Mouse (Mus musculus) bone marrow macrophage, adult 2 months (primary cell): Measurements from ENCODE around the gene Pitx2. TPM values are rescaled to one million over a fixed set of nuclear protein-coding genes. Genes with fewer than 3 reads are reported as not detected.

Source experiments
- H3K27ac ChIP-seq: 2 replicates; pipeline ENCODE4 v1.5.1; 2012; ENCODE audit warnings: low read depth, low read length; ENCODE audit not compliant: insufficient read depth
- H3K4me1 ChIP-seq: 2 replicates; pipeline ENCODE4 v1.6.1; 2012; ENCODE audit warnings: low read length; ENCODE audit not compliant: control insufficient read depth, insufficient read depth
- H3K4me3 ChIP-seq: 2 replicates; pipeline ENCODE4 v1.5.1; 2012; ENCODE audit warnings: mild to moderate bottlenecking, low read length, moderate library complexity; ENCODE audit not compliant: insufficient read depth
- CTCF ChIP-seq: IDR thresholded peaks from 2 replicates; pipeline ENCODE4 v1.5.1; 2012; ENCODE audit warnings: low read depth, mild to moderate bottlenecking, low read length, moderate library complexity
- POLR2A ChIP-seq: IDR thresholded peaks from 2 replicates; pipeline ENCODE4 v1.6.1; 2012; ENCODE audit warnings: mild to moderate bottlenecking, low read depth, low read length, borderline replicate concordance
- polyA plus RNA-seq: library from polyadenylated mRNA; stranded (reverse); fragments of >200 nt; gene quantifications from 2 replicates; pipeline ENCODE4 v1.2.4, GENCODE M21; 2012; ENCODE audit not compliant: missing spikeins, insufficient read depth, insufficient read length

Gene Pitx2
- polyA plus RNA-seq, 1 experiment = not detected

DNA sequence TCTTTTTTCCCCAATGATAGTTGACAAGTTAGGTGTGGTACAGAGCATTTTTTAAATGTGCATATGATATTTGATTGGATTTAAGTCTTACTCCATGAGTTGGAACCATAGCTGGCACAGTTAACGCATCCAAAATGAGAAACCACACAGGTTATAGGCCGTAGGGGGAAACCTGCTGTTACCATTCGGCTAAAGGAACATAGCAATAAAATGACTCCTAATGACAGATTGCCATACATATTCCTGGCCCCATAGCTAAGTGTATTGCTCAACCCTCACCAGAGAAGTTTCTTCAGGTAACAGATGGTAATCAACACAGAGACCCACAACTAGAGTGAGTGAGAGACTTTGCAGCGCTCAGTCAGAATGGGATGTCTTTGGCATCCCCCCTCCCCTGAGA is 27.9 kb upstream of the Pitx2 start:
- H3K4me3 ChIP-seq = no peak overlapping the region

DNA sequence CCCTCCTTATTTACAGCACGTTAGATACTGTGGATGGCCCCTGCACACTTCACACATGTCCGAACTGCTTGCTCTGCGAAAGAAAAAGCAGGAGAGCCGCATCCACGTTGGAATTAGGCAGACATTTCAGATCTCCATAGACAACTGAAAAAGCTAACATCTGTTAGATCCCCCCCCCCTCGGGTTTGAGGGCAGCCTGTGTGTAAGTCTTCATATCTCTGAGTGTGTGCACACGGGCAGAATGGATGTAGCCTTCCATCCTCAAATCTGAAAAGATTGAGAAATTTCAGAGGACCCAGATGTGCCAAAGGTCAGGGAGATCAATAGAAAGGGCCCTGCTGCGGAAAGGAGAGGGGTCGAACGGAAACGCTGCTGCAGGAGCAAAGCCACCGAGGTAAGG is 5.2 kb upstream of the Pitx2 start:
- Histone ChIP-seq H3K4me1 (no peaks in the 10 kb centered on the region), H3K4me3 (no peak overlapping the region), H3K27ac (no peak overlapping the region)
- TF ChIP-seq CTCF = no peak
- TF ChIP-seq POLR2A = no peak

More for the DNA sequence above, 27.9 kb upstream of the Pitx2 start:
- H3K27ac ChIP-seq = no peak overlapping the region
- H3K4me1 ChIP-seq = no peaks in the 10 kb centered on the region
- no peak for TF ChIP-seq POLR2A
- no peak for TF ChIP-seq CTCF

DNA sequence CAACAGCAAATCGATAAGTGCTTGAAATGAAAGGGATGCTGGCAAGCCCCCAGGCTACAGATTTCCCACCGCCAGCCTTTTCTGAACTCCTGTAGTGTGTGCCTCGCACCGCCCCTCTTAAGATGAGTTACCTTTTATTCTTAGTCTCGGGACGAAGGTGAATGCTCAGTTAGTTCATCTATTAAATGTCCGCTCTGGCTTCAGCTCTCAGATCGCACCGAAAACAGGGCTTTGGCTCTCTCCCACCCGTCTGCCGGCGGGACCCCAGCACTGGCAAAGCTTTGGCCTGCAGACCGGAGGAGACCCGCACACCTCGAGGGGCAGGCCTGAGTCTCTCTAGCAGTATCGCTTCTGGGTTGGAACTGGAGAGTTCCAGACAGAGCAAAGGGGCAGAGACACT is 4.6 kb upstream of the Pitx2 start:
- TF ChIP-seq POLR2A = no peak
- no peak for TF ChIP-seq CTCF
- Histone ChIP-seq H3K27ac (no peak overlapping the region), H3K4me1 (no peaks in the 10 kb centered on the region), H3K4me3 (no peak overlapping the region)

DNA sequence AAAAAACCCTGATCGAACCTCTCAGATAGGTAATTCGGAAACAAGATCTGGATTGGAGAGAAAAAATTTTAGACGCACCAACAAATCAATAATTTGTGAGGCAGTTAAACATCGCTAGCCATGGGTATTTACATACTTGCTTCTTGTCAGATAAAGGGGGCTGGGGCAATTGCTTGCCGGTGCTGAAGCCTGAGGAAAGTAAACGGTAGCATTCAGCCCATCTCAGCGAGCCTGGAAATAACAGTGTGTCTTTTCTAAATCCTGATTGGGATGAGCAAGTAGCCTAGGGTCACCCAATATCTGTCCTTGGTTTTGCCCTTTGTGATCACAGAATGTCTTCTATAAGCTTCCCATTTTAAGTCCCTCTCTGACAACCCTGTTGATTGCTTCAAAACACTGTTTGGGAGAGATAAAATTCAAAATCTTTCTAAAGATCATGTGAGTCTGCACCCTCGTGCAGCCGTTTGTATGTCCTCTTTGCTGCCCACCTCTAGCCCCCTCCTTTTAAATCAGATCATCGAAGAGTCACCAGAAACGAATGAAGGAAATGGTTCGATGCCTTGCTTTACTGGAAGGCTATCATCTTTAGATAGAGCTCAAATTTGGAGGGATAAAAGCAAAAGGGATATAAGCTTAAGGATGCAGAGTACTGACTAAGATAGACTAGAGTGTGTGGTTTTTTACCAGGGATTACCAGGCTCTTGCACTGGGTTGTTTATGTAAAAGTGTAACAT is 3.7 kb upstream of the Pitx2 start:
- no peak overlapping the region for H3K27ac ChIP-seq
- TF ChIP-seq CTCF = no peak
- no peak for TF ChIP-seq POLR2A
- no peaks in the 10 kb centered on the region for H3K4me1 ChIP-seq
- no peak overlapping the region for H3K4me3 ChIP-seq

DNA sequence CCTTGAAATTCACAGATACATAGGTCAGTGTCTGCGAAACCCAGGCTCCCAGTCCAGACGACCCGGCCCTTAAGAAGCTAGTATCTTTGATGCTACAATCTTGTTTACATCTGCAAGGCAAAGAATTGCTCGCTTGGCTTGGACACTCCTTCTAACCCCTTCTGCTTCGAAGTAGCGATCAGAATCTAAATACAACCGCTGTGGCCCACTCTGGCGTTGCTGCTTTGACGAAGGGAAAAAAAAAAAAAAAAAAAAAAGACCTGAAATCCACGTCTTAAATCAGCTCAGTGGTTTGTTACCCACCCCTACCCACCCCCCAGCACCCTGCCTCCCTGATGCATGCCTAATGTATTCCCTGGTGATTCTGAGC is 3.1 kb upstream of the Pitx2 start:
- Histone ChIP-seq H3K27ac (no peak overlapping the region), H3K4me3 (no peak overlapping the region), H3K4me1 (no peaks in the 10 kb centered on the region)
- TF ChIP-seq CTCF (no peak), POLR2A (no peak)

DNA sequence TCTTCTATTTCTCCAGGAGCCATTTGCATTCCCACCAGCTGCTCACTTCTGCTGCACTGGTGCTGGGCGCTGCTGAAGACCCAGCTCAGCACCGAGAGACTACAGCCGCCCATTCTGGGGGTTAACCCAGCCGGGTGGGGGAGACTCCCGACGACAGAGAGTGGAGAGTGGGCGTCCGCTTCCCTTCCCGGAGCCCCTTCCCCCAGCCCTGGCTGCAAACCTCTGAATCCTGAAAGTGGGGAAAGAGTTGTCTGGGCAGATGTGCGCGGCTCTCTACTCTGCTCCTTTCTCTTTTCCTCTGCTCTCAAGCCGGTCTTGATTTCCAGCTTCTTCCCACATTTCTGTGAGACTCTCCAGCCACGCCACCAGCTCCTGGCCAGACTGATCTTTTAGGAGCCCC is 2.6 kb upstream of the Pitx2 start:
- Histone ChIP-seq H3K27ac (no peak overlapping the region), H3K4me3 (no peak overlapping the region), H3K4me1 (no peaks in the 10 kb centered on the region)
- TF ChIP-seq POLR2A (no peak), CTCF (no peak)

DNA sequence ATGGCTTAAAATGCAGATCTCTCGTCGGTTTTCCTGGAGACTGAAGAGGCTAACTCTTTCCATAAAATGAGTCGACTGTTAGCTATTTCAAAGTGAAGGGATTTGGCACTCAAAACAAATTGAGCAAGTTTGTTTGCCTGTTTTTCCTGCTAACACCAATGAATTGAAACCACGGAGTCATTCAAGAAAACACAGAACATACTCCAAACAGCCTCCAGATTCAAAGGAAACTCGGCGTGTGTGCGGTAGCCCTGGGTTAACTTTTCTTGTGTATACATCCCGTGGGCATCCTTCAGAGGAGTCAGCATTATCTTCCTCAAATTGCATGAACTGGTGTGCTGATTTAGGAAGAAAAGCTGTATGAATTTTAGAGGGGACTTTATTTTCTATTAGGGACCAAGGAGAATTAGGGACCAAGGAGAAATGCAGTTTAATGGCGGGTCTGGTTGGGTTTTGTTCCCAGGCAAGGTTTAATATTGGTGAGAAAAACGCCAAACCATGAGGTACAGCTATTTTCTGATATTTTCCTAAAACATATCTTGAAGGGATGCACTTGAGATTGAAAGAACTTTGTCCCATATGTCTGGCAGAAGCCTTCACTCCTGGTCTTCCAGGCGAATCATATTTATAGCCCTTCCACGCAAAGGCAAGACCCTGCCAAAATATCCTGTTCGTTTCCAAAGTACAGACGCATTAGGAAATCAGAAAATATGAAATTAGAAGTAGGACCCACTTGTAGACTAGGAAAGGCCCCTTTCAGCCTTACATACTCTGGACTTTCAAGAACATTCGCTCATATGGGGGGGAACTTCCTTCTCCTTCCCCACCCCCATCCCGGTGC is 1.7 kb upstream of the Pitx2 start:
- no peaks in the 10 kb centered on the region for H3K4me1 ChIP-seq
- TF ChIP-seq POLR2A (no peak), CTCF (no peak)

DNA sequence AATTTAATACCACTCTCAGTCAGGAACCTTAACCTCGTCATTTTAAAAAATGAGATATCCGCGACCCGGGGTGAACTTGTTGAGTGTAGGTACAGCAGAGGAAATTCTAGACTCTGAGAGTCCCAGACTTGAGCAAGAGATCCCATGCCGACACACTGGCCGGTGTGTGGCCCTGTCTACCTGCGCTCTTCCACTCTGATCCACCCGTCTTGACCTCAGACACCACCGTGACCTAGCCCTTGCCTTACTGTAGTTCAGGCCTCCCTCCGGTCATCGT is 1.1 kb upstream of the Pitx2 start:
- Histone ChIP-seq H3K27ac (no peak overlapping the region), H3K4me1 (no peaks in the 10 kb centered on the region), H3K4me3 (no peak overlapping the region)
- TF ChIP-seq POLR2A (no peak), CTCF (no peak)

More for the DNA sequence above, 1.7 kb upstream of the Pitx2 start:
- Histone ChIP-seq H3K27ac (no peak overlapping the region), H3K4me3 (no peak overlapping the region)

DNA sequence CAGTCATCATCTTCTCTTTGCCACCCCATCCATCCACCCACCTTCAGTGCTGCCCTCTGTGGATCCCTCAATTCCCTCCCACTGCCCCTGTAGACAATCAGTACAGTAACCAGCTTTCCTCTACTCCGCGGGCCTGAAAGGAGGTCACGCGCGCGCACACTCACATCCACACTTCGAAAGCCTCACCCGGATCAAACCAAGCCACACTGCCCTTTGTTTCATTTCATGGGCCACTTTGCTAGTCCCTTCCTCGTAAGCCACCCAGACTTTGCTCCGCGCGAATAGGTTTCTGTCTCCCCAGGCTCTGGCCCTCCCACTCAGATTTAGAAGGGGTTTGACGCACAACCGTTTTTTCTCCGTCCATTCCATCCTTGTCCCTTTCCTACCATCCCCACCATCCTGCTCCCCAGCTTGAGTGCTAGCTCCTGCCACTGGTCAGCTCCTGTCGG is 494 bp upstream of the Pitx2 start:
- TF ChIP-seq CTCF = no peak
- Histone ChIP-seq H3K27ac (no peak overlapping the region), H3K4me3 (no peak overlapping the region), H3K4me1 (no peaks in the 10 kb centered on the region)

DNA sequence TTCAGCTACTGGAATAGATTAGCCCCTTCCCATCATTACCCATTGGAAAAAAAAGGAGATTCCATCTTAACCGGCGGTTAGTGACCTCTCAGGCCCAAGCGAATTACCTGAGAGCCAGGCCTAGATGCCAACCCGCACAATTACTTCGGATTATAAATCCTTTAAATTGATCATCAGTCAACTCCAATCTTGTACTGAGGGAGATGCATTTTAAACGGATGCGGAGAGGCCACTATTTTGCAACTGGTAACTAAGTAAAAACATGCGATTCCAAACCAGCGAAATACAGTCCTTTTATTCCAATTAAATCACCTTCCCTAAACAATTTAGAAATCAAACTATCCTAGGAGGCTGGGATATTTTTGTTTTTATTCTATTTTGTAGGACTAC is 818 bp downstream of the Pitx2 start:
- Histone ChIP-seq H3K4me3 (no peak overlapping the region), H3K4me1 (no peaks in the 10 kb centered on the region)
- TF ChIP-seq CTCF (no peak), POLR2A (no peak)

More for the DNA sequence above, 818 bp downstream of the Pitx2 start:
- no peak overlapping the region for H3K27ac ChIP-seq
